Mouse (Mus musculus): Measurements from ENCODE around the gene Nploc4. TPM values are rescaled to one million over a fixed set of nuclear protein-coding genes. Genes with fewer than 3 reads are reported as not detected.

Nploc4 gene
- polyA plus RNA-seq, 1 experiment, result 61.8 TPM

DNA sequence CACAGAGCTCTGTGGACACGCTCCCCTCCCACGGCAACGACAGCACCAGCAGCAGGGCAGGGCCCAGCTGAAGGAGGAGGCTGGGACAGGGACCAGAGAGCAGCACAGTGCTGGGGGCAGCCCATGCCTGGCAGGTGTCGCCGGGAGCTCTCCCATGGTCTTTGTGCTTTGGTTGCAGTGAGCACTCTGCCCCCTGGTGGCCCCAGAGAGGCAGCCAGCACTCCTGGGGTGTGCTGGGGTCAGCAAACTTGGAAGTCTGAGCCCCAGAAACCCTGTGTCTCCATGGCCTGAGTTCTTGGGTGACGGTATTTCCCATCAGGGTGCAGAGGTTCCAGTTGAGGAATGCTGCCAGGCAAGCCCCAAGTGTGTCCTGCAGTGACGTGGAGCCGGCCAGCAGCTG is 67.9 kb downstream of the Nploc4 start:
- H3K4me3 ChIP-seq (ENCODE audit: insufficient read depth, poor library complexity, severe bottlenecking), result no peak overlapping the region
- H3K79me2 ChIP-seq (ENCODE audit: control insufficient read depth, insufficient read depth), result no peaks in the 10 kb centered on the region
- H3K27me3 ChIP-seq (ENCODE audit: control insufficient read depth, insufficient read depth, insufficient read length), result no peaks in the 10 kb centered on the region
- peak; percentile 80 for TF ChIP-seq CTCF (IDR thresholded peaks at IDR 0.05; ENCODE audit: control insufficient read depth, insufficient read depth, insufficient read length)
- no peak for TF ChIP-seq FOSL1 (IDR thresholded peaks at IDR 0.05; ENCODE audit: insufficient read depth, low read length, poor library complexity, severe bottlenecking)
- no peaks in the 10 kb centered on the region for H3K79me3 ChIP-seq (ENCODE audit: low read depth)
- H3K36me3 ChIP-seq (ENCODE audit: control insufficient read depth, insufficient read depth), result peaks cover 25% of the 10 kb centered on the region
- no peak overlapping the region for H3ac ChIP-seq (ENCODE audit: control insufficient read depth, insufficient read length, low read depth)

DNA sequence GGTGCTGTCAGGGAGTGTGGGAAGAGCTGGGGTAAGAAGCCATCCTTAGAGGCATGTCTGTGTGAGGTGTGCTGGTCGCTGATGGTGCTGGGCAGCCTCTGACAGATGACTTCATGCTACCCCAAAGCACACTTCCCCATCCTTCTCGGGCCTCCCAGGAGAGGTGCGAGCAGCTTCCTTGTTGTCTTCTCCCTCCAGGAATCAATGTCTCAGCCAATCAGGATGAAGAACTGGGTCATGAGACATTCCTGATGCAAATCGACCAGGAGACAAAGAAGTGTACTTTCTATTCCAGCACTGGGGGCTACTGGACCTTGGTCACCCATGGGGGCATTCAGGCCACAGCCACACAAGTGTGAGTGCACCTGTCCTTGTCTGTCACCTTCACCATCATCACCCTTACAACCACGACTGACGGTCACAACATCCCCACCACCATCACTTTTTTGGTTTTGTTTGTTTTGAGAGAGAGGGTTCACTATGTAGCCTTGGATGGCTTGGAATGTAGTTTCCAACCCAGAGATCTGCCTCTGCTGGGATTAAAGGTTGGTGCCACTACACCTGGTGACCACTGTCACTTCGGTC is 71.0 kb downstream of the Nploc4 start:
- Histone ChIP-seq H3ac (ENCODE audit: control insufficient read depth, insufficient read length, low read depth) (no peak overlapping the region), H3K4me3 (ENCODE audit: insufficient read depth, poor library complexity, severe bottlenecking) (no peak overlapping the region), H3K36me3 (ENCODE audit: control insufficient read depth, insufficient read depth) (peaks cover 9% of the 10 kb centered on the region), H3K79me2 (ENCODE audit: control insufficient read depth, insufficient read depth) (no peaks in the 10 kb centered on the region), H3K79me3 (ENCODE audit: low read depth) (no peaks in the 10 kb centered on the region), H3K27me3 (ENCODE audit: control insufficient read depth, insufficient read depth, insufficient read length) (no peaks in the 10 kb centered on the region)
- TF ChIP-seq MYOD1 (IDR thresholded peaks at IDR 0.05; ENCODE audit: control insufficient read depth, insufficient read length, low read depth), result peak; percentile 63
- TF ChIP-seq USF1 (IDR thresholded peaks at IDR 0.05; ENCODE audit: low read depth), result no peak

DNA sequence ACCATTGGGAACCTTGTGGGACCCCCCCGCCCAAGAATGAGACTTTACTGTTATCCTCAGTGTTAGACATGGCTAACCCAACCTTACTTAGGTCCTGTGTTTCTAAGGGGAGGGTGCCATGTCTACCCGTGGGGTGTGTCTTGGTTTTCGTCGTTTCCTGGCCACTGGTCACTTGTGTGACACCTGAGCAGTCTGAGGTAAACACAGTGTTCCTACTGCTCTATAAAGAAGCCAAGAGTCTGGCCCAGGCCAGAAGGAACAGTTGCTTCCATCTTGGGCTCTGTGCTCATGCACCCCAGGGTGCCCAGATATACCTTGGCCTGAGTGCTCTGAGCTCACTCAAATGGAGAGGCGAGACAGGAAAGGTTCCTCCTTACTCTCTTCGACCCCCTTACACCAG is 74.6 kb downstream of the Nploc4 start:
- TF ChIP-seq MYOD1 (IDR thresholded peaks at IDR 0.05; ENCODE audit: control insufficient read depth, insufficient read length, low read depth) (no peak), CTCF (IDR thresholded peaks at IDR 0.05; ENCODE audit: control insufficient read depth, insufficient read depth, insufficient read length) (no peak), CEBPB (IDR thresholded peaks at IDR 0.05; ENCODE audit: low read depth) (no peak), FOSL1 (IDR thresholded peaks at IDR 0.05; ENCODE audit: insufficient read depth, low read length, poor library complexity, severe bottlenecking) (no peak), MYOG (IDR thresholded peaks at IDR 0.05; ENCODE audit: control insufficient read depth, extremely low read depth, insufficient read length) (no peak), USF1 (IDR thresholded peaks at IDR 0.05; ENCODE audit: low read depth) (no peak), MAX (IDR thresholded peaks at IDR 0.05) (no peak)
- H3K79me2 ChIP-seq (ENCODE audit: control insufficient read depth, insufficient read depth), result no peaks in the 10 kb centered on the region
- H3ac ChIP-seq (ENCODE audit: control insufficient read depth, insufficient read length, low read depth), result no peak overlapping the region
- H3K4me3 ChIP-seq (ENCODE audit: insufficient read depth, poor library complexity, severe bottlenecking), result no peak overlapping the region
- no peaks in the 10 kb centered on the region for H3K27me3 ChIP-seq (ENCODE audit: control insufficient read depth, insufficient read depth, insufficient read length)
- no peaks in the 10 kb centered on the region for H3K79me3 ChIP-seq (ENCODE audit: low read depth)
- no peaks in the 10 kb centered on the region for H3K36me3 ChIP-seq (ENCODE audit: control insufficient read depth, insufficient read depth)

DNA sequence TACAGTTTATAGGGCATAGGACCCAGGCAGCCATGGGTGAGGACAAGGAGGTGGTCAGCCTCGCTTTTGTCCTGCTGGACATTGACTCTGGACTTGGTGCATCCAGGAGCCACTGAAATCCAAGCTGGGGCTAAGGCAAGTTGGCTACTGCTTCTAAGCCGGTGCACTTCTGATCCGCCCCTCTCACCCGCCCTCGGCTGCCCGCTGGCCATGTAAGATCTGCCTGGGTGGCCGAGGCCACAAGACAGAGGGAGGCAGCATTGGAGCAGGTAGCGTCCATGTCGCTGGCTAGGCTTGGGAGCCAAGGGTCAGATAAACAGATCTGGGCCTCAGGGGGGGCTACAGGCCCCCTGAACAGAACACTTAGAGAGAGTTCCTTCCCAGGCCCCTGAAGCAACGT is 76.2 kb downstream of the Nploc4 start, which contains the start of gene Fscn2:
Fscn2 (plus strand) TSS at position 240 of the 400 bp plus-strand sequence.
- Histone ChIP-seq H3ac (ENCODE audit: control insufficient read depth, insufficient read length, low read depth) (no peak within 1 kb of the TSS), H3K79me3 (ENCODE audit: low read depth) (no peaks in the 10 kb centered on the region), H3K4me3 (ENCODE audit: insufficient read depth, poor library complexity, severe bottlenecking) (no peak within 1 kb of the TSS), H3K79me2 (ENCODE audit: control insufficient read depth, insufficient read depth) (no peaks in the 10 kb centered on the region), H3K36me3 (ENCODE audit: control insufficient read depth, insufficient read depth) (no peaks in the 10 kb centered on the region), H3K27me3 (ENCODE audit: control insufficient read depth, insufficient read depth, insufficient read length) (no peaks in the 10 kb centered on the region)
- TF ChIP-seq MYOG (IDR thresholded peaks at IDR 0.05; ENCODE audit: control insufficient read depth, extremely low read depth, insufficient read length) (no peak), CTCF (IDR thresholded peaks at IDR 0.05; ENCODE audit: control insufficient read depth, insufficient read depth, insufficient read length) (no peak), CEBPB (IDR thresholded peaks at IDR 0.05; ENCODE audit: low read depth) (no peak), MAX (IDR thresholded peaks at IDR 0.05) (no peak), FOSL1 (IDR thresholded peaks at IDR 0.05; ENCODE audit: insufficient read depth, low read length, poor library complexity, severe bottlenecking) (no peak), MYOD1 (IDR thresholded peaks at IDR 0.05; ENCODE audit: control insufficient read depth, insufficient read length, low read depth) (no peak), USF1 (IDR thresholded peaks at IDR 0.05; ENCODE audit: low read depth) (no peak)

DNA sequence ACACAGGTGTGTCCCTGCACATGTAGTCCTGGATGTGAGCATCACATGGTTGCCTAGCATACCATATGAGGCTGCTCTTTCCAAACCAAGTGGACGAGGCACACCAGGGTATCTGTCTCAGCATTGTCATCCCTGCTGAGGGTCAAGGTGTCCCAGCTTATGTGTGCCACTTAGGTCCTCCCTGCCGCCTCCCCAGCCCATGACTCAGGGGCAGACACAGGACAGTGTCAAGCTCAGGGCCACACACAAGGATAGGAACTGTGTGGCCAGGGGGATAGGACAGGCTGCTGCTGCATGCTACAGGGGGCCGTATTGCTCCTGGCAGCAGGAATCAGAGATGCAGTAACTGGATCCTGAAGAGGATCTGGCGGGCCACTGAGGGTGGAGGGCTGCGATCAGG is 76.8 kb downstream of the Nploc4 start:
- no peak for TF ChIP-seq CEBPB (IDR thresholded peaks at IDR 0.05; ENCODE audit: low read depth)
- H3K4me3 ChIP-seq (ENCODE audit: insufficient read depth, poor library complexity, severe bottlenecking), result no peak overlapping the region
- no peaks in the 10 kb centered on the region for H3K79me2 ChIP-seq (ENCODE audit: control insufficient read depth, insufficient read depth)
- H3K27me3 ChIP-seq (ENCODE audit: control insufficient read depth, insufficient read depth, insufficient read length), result no peaks in the 10 kb centered on the region
- no peaks in the 10 kb centered on the region for H3K36me3 ChIP-seq (ENCODE audit: control insufficient read depth, insufficient read depth)
- no peaks in the 10 kb centered on the region for H3K79me3 ChIP-seq (ENCODE audit: low read depth)
- H3ac ChIP-seq (ENCODE audit: control insufficient read depth, insufficient read length, low read depth), result no peak overlapping the region

DNA sequence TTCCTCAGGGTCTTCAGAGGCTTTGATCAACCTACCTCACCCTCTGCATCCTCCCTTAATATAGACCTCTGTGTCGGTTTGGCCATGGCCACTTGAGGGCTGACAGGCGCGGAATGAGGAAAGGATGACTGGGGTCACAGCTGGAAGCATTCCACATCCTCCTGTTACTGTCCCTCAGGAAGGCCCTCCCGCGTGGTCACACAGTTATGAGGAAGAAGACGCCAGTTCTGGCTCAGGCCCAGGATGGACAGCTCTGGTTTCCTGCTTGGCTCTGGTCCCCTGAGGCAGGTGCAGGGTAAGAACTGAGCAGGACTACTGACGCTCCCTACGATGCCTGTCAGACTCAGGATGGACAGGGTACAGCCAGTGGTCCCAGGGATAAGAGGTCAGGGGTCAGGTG is 77.4 kb downstream of the Nploc4 start:
- no peaks in the 10 kb centered on the region for H3K79me2 ChIP-seq (ENCODE audit: control insufficient read depth, insufficient read depth)
- H3K4me3 ChIP-seq (ENCODE audit: insufficient read depth, poor library complexity, severe bottlenecking), result no peak overlapping the region
- H3K79me3 ChIP-seq (ENCODE audit: low read depth), result no peaks in the 10 kb centered on the region
- no peaks in the 10 kb centered on the region for H3K36me3 ChIP-seq (ENCODE audit: control insufficient read depth, insufficient read depth)
- no peaks in the 10 kb centered on the region for H3K27me3 ChIP-seq (ENCODE audit: control insufficient read depth, insufficient read depth, insufficient read length)
- H3ac ChIP-seq (ENCODE audit: control insufficient read depth, insufficient read length, low read depth), result no peak overlapping the region
- TF ChIP-seq MYOD1 (IDR thresholded peaks at IDR 0.05; ENCODE audit: control insufficient read depth, insufficient read length, low read depth), result peak; percentile 53
- TF ChIP-seq MAX (IDR thresholded peaks at IDR 0.05), result no peak

Data from C2C12 (cell line).